Mouse (Mus musculus): ENCODE results near the gene E4f1. TPM values are rescaled to one million over a fixed set of nuclear protein-coding genes. Genes with fewer than 3 reads are reported as not detected.
"Not testable (repeated sequence)": the region's sequence is repeated elsewhere in the genome, so short reads cannot be mapped to it uniquely, and the experiment has no call there.

Gene E4f1
- polyA plus RNA-seq, 1 experiment: 77.3 TPM

GRCm38 (mm10) chr17:24426471-24427169 lies 43.5 kb downstream of the E4f1 start, which contains the start of gene Eci1:
TSS of gene Eci1 (plus strand) at chr17:24426641.
- TF ChIP-seq POLR2A (IDR thresholded peaks at IDR 0.05; ENCODE audit: extremely low read depth, insufficient read depth, low read length): peak; percentile 59; the same call in 1 of the 2 replicates
- TF ChIP-seq CTCF (IDR thresholded peaks at IDR 0.05; ENCODE audit: extremely low read depth, insufficient read depth, low read length): no peak
- H3K4me1 ChIP-seq (ENCODE audit: control insufficient read depth, insufficient read depth, low read length): no peaks in the 10 kb centered on the region

GRCm38 (mm10) chr17:24425905-24426304 lies 44.2 kb downstream of the E4f1 start:
- H3K4me3 ChIP-seq (ENCODE audit: insufficient read depth, low read length): peak overlapping the region; percentile 49; the same call in 1 of the 2 replicates
- TF ChIP-seq CTCF (IDR thresholded peaks at IDR 0.05; ENCODE audit: extremely low read depth, insufficient read depth, low read length): no peak
- TF ChIP-seq POLR2A (IDR thresholded peaks at IDR 0.05; ENCODE audit: extremely low read depth, insufficient read depth, low read length): no peak
- no peak overlapping the region for H3K27ac ChIP-seq (ENCODE audit: insufficient read depth, low read length)
- H3K4me1 ChIP-seq (ENCODE audit: control insufficient read depth, insufficient read depth, low read length): no peaks in the 10 kb centered on the region

More at GRCm38 (mm10) chr17:24426471-24427169, 43.5 kb downstream of the E4f1 start, which contains the start of gene Eci1:
- Histone ChIP-seq H3K27ac (ENCODE audit: insufficient read depth, low read length) (peak within 1 kb of the TSS; percentile 90), H3K4me3 (ENCODE audit: insufficient read depth, low read length) (peak within 1 kb of the TSS; percentile 49)

- H3K27ac ChIP-seq (ENCODE audit: insufficient read depth, low read length); H3K4me3 ChIP-seq (ENCODE audit: insufficient read depth, low read length); H3K4me1 ChIP-seq (ENCODE audit: control insufficient read depth, insufficient read depth, low read length): not testable (repeated sequence)
Measured at GRCm38 (mm10) chr17:24425326-24425725, 44.8 kb downstream of the E4f1 start.

GRCm38 (mm10) chr17:24424489-24424888 lies 45.6 kb downstream of the E4f1 start:
- H3K27ac ChIP-seq (ENCODE audit: insufficient read depth, low read length): no peak overlapping the region
- no peaks in the 10 kb centered on the region for H3K4me1 ChIP-seq (ENCODE audit: control insufficient read depth, insufficient read depth, low read length)
- TF ChIP-seq CTCF (IDR thresholded peaks at IDR 0.05; ENCODE audit: extremely low read depth, insufficient read depth, low read length): no peak
- TF ChIP-seq POLR2A (IDR thresholded peaks at IDR 0.05; ENCODE audit: extremely low read depth, insufficient read depth, low read length): no peak
- no peak overlapping the region for H3K4me3 ChIP-seq (ENCODE audit: insufficient read depth, low read length)

GRCm38 (mm10) chr17:24423114-24423513 lies 47.0 kb downstream of the E4f1 start:
- Histone ChIP-seq H3K4me3 (ENCODE audit: insufficient read depth, low read length) (no peak overlapping the region), H3K27ac (ENCODE audit: insufficient read depth, low read length) (no peak overlapping the region), H3K4me1 (ENCODE audit: control insufficient read depth, insufficient read depth, low read length) (no peaks in the 10 kb centered on the region)
- TF ChIP-seq CTCF (IDR thresholded peaks at IDR 0.05; ENCODE audit: extremely low read depth, insufficient read depth, low read length): no peak
- TF ChIP-seq POLR2A (IDR thresholded peaks at IDR 0.05; ENCODE audit: extremely low read depth, insufficient read depth, low read length): no peak

GRCm38 (mm10) chr17:24416051-24416652 lies 54.0 kb downstream of the E4f1 start:
- TF ChIP-seq CTCF (IDR thresholded peaks at IDR 0.05; ENCODE audit: extremely low read depth, insufficient read depth, low read length) (no peak), POLR2A (IDR thresholded peaks at IDR 0.05; ENCODE audit: extremely low read depth, insufficient read depth, low read length) (no peak)
- peak overlapping the region; percentile 90; the same call in 1 of the 2 replicates for H3K4me3 ChIP-seq (ENCODE audit: insufficient read depth, low read length)
- H3K27ac ChIP-seq (ENCODE audit: insufficient read depth, low read length): no peak overlapping the region
- H3K4me1 ChIP-seq (ENCODE audit: control insufficient read depth, insufficient read depth, low read length): no peaks in the 10 kb centered on the region

- Histone ChIP-seq H3K27ac (ENCODE audit: insufficient read depth, low read length) (no peak overlapping the region), H3K4me1 (ENCODE audit: control insufficient read depth, insufficient read depth, low read length) (no peaks in the 10 kb centered on the region), H3K4me3 (ENCODE audit: insufficient read depth, low read length) (peak overlapping the region; percentile 90)
- TF ChIP-seq CTCF (IDR thresholded peaks at IDR 0.05; ENCODE audit: extremely low read depth, insufficient read depth, low read length) (no peak), POLR2A (IDR thresholded peaks at IDR 0.05; ENCODE audit: extremely low read depth, insufficient read depth, low read length) (no peak)
Measured at GRCm38 (mm10) chr17:24415011-24415410, 55.1 kb downstream of the E4f1 start.

- H3K4me3 ChIP-seq (ENCODE audit: insufficient read depth, low read length): peak within 1 kb of the TSS; percentile 90
- peak within 1 kb of the TSS; percentile 42; the same call in 1 of the 2 replicates for H3K27ac ChIP-seq (ENCODE audit: insufficient read depth, low read length)
- H3K4me1 ChIP-seq (ENCODE audit: control insufficient read depth, insufficient read depth, low read length): no peaks in the 10 kb centered on the region
- TF ChIP-seq CTCF (IDR thresholded peaks at IDR 0.05; ENCODE audit: extremely low read depth, insufficient read depth, low read length): no peak
- TF ChIP-seq POLR2A (IDR thresholded peaks at IDR 0.05; ENCODE audit: extremely low read depth, insufficient read depth, low read length): peak; percentile 65; the same call in 1 of the 2 replicates
Measured at GRCm38 (mm10) chr17:24414230-24414976, 55.7 kb downstream of the E4f1 start, which contains the start of gene Rnps1. TSS of gene Rnps1 (plus strand) at chr17:24414565.

- Histone ChIP-seq H3K4me1 (ENCODE audit: control insufficient read depth, insufficient read depth, low read length) (no peaks in the 10 kb centered on the region), H3K27ac (ENCODE audit: insufficient read depth, low read length) (peak overlapping the region; percentile 42; the same call in 1 of the 2 replicates), H3K4me3 (ENCODE audit: insufficient read depth, low read length) (peak overlapping the region; percentile 90)
- TF ChIP-seq POLR2A (IDR thresholded peaks at IDR 0.05; ENCODE audit: extremely low read depth, insufficient read depth, low read length): no peak
- TF ChIP-seq CTCF (IDR thresholded peaks at IDR 0.05; ENCODE audit: extremely low read depth, insufficient read depth, low read length): no peak
Measured at GRCm38 (mm10) chr17:24413557-24414211, 56.4 kb downstream of the E4f1 start.

Measured in cortical plate, adult 2 months (tissue).